Mouse (Mus musculus): ENCODE data around the gene Stk38l.

GRCm38 (mm10) chr6:146793527-146793926 is 68.7 kb downstream of the Stk38l start:
- TF ChIP-seq EP300 (IDR thresholded peaks at IDR 0.05; ENCODE audit: low read depth) (no peak), CTCF (IDR thresholded peaks at IDR 0.05; ENCODE audit: low read depth) (no peak)

All from liver, postnatal 0 days (tissue).